Mouse (Mus musculus): ENCODE data around the gene Rasal3. TPM values are rescaled to one million over a fixed set of nuclear protein-coding genes. Genes with fewer than 3 reads are reported as not detected.
A peak's percentile ranks its signal among the peaks of the same experiment; 100 is the strongest.

Gene Rasal3
- polyA plus RNA-seq, 1 experiment from 2014 or later, result 1.0 TPM

DNA sequence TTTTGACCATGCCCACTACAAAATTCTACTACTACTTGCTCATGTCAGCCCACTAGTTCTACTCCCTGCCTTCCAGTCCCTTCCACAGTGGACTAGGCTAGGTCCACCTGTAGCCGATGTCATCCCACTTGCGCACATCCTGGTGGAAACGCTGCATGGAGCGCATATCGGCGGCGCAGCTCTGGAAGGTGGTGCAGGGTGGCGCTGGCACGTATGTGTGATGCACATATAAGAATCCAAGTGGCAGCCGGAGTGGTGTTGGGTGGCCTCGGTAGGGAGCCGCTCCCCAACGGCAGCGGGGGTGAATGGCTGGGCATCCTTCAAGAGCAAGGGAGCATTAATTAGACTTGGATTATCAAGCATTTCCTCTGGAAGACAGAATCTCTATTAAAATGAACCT is 13.4 kb upstream of the Rasal3 start:
- 89% methylated on average over 14 of the region's 14 CpGs for WGBS

DNA sequence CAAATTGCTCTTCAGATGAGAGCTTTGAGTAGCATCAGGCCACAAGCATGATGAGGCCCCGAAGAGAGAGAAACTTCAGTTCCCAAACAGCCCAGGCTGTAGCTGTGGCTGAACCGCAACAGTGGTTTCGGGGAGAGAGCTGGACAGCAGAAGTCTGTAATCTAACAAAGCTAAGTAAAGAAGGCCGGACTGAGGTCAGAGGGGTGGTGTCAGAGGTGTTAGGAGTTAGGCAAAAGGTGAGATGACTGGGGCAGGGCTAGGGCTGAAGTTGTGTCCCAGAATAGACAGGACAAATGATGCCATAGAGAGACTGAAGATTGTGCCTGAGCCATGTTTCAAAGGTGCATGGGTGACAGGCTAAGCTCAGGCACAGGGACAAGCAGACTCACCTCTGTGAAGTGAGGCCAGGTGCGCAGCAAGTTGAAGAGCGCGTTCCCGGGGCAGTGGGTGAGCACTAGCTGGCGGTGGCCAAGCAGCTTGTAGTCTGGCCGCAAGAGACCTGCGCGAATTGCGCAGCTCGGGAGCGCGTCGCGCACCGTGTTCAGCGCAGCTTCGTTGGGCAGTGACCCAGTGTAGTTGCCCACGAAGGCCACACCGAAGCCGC is 12.1 kb upstream of the Rasal3 start:
- H3K4me3 ChIP-seq (ENCODE audit: low read depth, low read length), result no peak overlapping the region
- TF ChIP-seq CTCF (IDR thresholded peaks at IDR 0.05; ENCODE audit: low read depth), result no peak
- no peaks in the 10 kb centered on the region for H3K4me1 ChIP-seq (ENCODE audit: insufficient read depth)
- H3K36me3 ChIP-seq (ENCODE audit: insufficient read depth), result no peaks in the 10 kb centered on the region
- WGBS, result 35% methylated on average over 24 of the region's 24 CpGs
- peaks cover 18% of the 10 kb centered on the region for H3K27me3 ChIP-seq (ENCODE audit: insufficient read depth, low read length)
- no peak overlapping the region for H3K4me2 ChIP-seq
- no peak overlapping the region for H3K9ac ChIP-seq
- H3K9me3 ChIP-seq (ENCODE audit: low read depth, low read length), result no peaks in the 10 kb centered on the region
- no peak for DNase-seq
- no peak overlapping the region for H3K27ac ChIP-seq (ENCODE audit: low read depth)
- ATAC-seq (ENCODE audit: insufficient read depth), result no peak

More for the DNA sequence above, 13.4 kb upstream of the Rasal3 start:
- TF ChIP-seq CTCF (IDR thresholded peaks at IDR 0.05; ENCODE audit: low read depth), result no peak
- H3K9me3 ChIP-seq (ENCODE audit: low read depth, low read length), result no peaks in the 10 kb centered on the region
- ATAC-seq (ENCODE audit: insufficient read depth) (no peak), DNase-seq (no peak)
- H3K27me3 ChIP-seq (ENCODE audit: insufficient read depth, low read length), result peaks cover 18% of the 10 kb centered on the region
- H3K4me3 ChIP-seq (ENCODE audit: low read depth, low read length), result no peak overlapping the region
- no peaks in the 10 kb centered on the region for H3K36me3 ChIP-seq (ENCODE audit: insufficient read depth)
- H3K4me2 ChIP-seq, result no peak overlapping the region
- no peaks in the 10 kb centered on the region for H3K4me1 ChIP-seq (ENCODE audit: insufficient read depth)
- H3K9ac ChIP-seq, result no peak overlapping the region
- no peak overlapping the region for H3K27ac ChIP-seq (ENCODE audit: low read depth)

DNA sequence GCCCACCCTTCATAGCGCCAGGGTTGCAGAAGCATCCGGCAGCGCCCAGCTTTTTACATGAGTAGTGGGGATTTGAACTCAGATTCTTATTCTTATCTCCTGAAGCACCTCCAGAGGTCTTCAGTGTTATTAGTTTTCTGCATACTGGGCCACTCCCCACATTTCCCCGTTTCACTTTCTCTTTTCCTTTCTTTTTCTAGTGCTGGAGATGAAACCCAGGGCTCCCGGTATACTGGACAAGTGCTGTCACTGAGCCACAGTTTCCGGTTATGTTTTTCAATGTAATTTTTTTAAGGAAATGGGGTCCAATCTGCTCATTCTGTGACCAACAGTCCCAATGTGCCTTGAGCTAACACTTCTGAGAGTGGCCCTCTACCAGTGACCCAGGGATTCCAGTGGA is 8.5 kb upstream of the Rasal3 start:
- DNase-seq (no peak), ATAC-seq (ENCODE audit: insufficient read depth) (no peak)
- 82% methylated on average over 6 of the region's 6 CpGs for WGBS
- no peaks in the 10 kb centered on the region for H3K4me1 ChIP-seq (ENCODE audit: insufficient read depth)
- no peak overlapping the region for H3K4me2 ChIP-seq
- H3K4me3 ChIP-seq (ENCODE audit: low read depth, low read length), result no peak overlapping the region
- no peak overlapping the region for H3K27ac ChIP-seq (ENCODE audit: low read depth)
- no peak overlapping the region for H3K9ac ChIP-seq
- peaks cover 17% of the 10 kb centered on the region for H3K27me3 ChIP-seq (ENCODE audit: insufficient read depth, low read length)
- no peaks in the 10 kb centered on the region for H3K9me3 ChIP-seq (ENCODE audit: low read depth, low read length)
- TF ChIP-seq CTCF (IDR thresholded peaks at IDR 0.05; ENCODE audit: low read depth), result no peak
- H3K36me3 ChIP-seq (ENCODE audit: insufficient read depth), result no peaks in the 10 kb centered on the region

DNA sequence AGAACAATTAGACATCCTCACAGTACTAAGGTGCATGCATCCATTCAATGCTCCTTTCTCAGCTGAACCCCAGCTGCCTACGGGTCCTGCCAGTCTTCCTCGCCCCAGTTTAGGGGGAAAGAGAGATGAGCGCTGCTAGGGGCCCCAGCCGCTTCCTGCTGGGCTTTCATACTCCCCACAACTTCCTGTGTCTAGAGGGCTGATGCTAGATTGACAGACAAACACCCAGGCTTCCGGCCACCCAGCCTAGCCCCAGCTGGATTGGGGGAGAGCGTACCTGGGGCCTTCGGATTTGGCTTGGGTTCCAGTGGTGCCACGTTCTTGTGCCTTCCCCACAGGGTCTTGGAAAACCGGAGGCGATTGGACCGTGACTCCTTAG is 615 bp downstream of the Rasal3 start:
- DNase-seq (no peak), ATAC-seq (ENCODE audit: insufficient read depth) (no peak)
- 74% methylated on average over 11 of the region's 11 CpGs for WGBS
- H3K9me3 ChIP-seq (ENCODE audit: low read depth, low read length), result no peaks in the 10 kb centered on the region
- TF ChIP-seq CTCF (IDR thresholded peaks at IDR 0.05; ENCODE audit: low read depth), result no peak
- peaks cover 12% of the 10 kb centered on the region; the same call in 1 of the 2 replicates for H3K27me3 ChIP-seq (ENCODE audit: insufficient read depth, low read length)
- H3K4me1 ChIP-seq (ENCODE audit: insufficient read depth), result no peaks in the 10 kb centered on the region
- H3K4me2 ChIP-seq, result no peak overlapping the region
- no peak overlapping the region for H3K27ac ChIP-seq (ENCODE audit: low read depth)
- H3K4me3 ChIP-seq (ENCODE audit: low read depth, low read length), result no peak overlapping the region
- no peaks in the 10 kb centered on the region for H3K36me3 ChIP-seq (ENCODE audit: insufficient read depth)
- no peak overlapping the region for H3K9ac ChIP-seq

- H3K9me3 ChIP-seq (ENCODE audit: low read depth, low read length), result no peaks in the 10 kb centered on the region
- peaks cover 18% of the 10 kb centered on the region for H3K27me3 ChIP-seq (ENCODE audit: insufficient read depth, low read length)
- H3K4me3 ChIP-seq (ENCODE audit: low read depth, low read length), result no peak overlapping the region
- H3K9ac ChIP-seq, result no peak overlapping the region
- ATAC-seq (ENCODE audit: insufficient read depth) (no peak), DNase-seq (no peak)
- no peak overlapping the region for H3K4me2 ChIP-seq
- no peak overlapping the region for H3K27ac ChIP-seq (ENCODE audit: low read depth)
- H3K4me1 ChIP-seq (ENCODE audit: insufficient read depth), result no peaks in the 10 kb centered on the region
- WGBS, result 70% methylated on average over 9 of the region's 9 CpGs
- TF ChIP-seq CTCF (IDR thresholded peaks at IDR 0.05; ENCODE audit: low read depth), result no peak
- no peaks in the 10 kb centered on the region for H3K36me3 ChIP-seq (ENCODE audit: insufficient read depth)
Measured at GRCm38 (mm10) chr17:32402011-32402778, 1.2 kb downstream of the Rasal3 start.

- Histone ChIP-seq H3K36me3 (ENCODE audit: insufficient read depth) (no peaks in the 10 kb centered on the region), H3K27me3 (ENCODE audit: insufficient read depth, low read length) (peaks cover 77% of the 10 kb centered on the region), H3K9ac (no peak overlapping the region), H3K4me2 (peak overlapping the region; percentile 44), H3K27ac (ENCODE audit: low read depth) (no peak overlapping the region), H3K4me3 (ENCODE audit: low read depth, low read length) (peak overlapping the region; percentile 24; the same call in 1 of the 2 replicates), H3K9me3 (ENCODE audit: low read depth, low read length) (no peaks in the 10 kb centered on the region), H3K4me1 (ENCODE audit: insufficient read depth) (peaks cover 3% of the 10 kb centered on the region; the same call in 1 of the 2 replicates)
- WGBS, result 7% methylated on average over 37 of the region's 37 CpGs
- no peak for TF ChIP-seq CTCF (IDR thresholded peaks at IDR 0.05; ENCODE audit: low read depth)
- ATAC-seq (ENCODE audit: insufficient read depth), result no peak
- no peak for DNase-seq
Measured at GRCm38 (mm10) chr17:32396266-32396665, 7.1 kb downstream of the Rasal3 start.

- Histone ChIP-seq H3K27me3 (ENCODE audit: insufficient read depth, low read length) (peaks cover 82% of the 10 kb centered on the region), H3K27ac (ENCODE audit: low read depth) (no peak overlapping the region), H3K4me2 (no peak overlapping the region), H3K36me3 (ENCODE audit: insufficient read depth) (no peaks in the 10 kb centered on the region), H3K9me3 (ENCODE audit: low read depth, low read length) (no peaks in the 10 kb centered on the region), H3K4me1 (ENCODE audit: insufficient read depth) (peaks cover 3% of the 10 kb centered on the region; the same call in 1 of the 2 replicates), H3K4me3 (ENCODE audit: low read depth, low read length) (no peak overlapping the region), H3K9ac (no peak overlapping the region)
- DNase-seq, result no peak
- 87% methylated on average over 10 of the region's 10 CpGs for WGBS
- no peak for ATAC-seq (ENCODE audit: insufficient read depth)
- TF ChIP-seq CTCF (IDR thresholded peaks at IDR 0.05; ENCODE audit: low read depth), result no peak
Measured at GRCm38 (mm10) chr17:32393944-32394343, 9.4 kb downstream of the Rasal3 start.

All from lung, embryonic 14.5 days (tissue).